Mouse (Mus musculus): ENCODE measurements at regions not wholly inside any gene's neighbourhood (a gene's known extent, or its start where the extent isn't known, plus 50 kb on each side); places are given as distances from the start of the nearest gene placed in this dataset.
A peak's percentile ranks its signal among the peaks of the same experiment; 100 is the strongest.

DNA sequence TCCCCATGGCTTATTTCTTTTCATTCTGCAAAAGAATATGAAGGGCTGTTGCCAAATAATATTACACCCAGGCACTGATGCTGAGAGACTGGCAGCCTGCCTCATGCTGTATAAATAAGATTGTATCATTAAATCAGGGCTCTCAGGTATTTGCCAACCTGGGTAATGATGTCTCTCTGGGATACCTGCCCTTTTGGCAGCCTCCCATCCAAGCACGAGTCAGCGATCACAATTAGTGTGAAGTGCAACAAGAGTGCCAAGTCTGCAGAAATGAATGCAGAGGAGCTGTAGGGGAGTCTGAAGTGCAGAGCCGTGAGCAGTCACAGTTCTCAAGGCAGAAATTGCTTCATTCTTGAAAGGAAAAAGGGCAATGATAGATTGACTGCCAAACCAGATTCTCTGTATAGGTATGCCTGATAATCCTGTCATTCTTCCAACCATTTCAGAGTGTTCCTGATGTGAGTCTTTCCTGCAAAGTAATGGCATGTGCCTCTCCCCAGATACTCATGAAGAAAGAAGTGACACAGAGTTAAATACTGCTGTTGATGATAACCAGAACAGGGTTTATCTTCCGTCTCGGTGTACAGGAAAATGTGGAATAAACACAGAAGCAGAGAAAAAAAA lies 1241.6 kb downstream of the Mat2b start:
- no peak for DNase-seq (ENCODE audit: low spot score in 2 of 2)
- Histone ChIP-seq H3K4me3 (no peak overlapping the region), H3K27ac (no peak overlapping the region)
- TF ChIP-seq CTCF (conservative IDR thresholded peaks at IDR 0.05) = no peak

DNA sequence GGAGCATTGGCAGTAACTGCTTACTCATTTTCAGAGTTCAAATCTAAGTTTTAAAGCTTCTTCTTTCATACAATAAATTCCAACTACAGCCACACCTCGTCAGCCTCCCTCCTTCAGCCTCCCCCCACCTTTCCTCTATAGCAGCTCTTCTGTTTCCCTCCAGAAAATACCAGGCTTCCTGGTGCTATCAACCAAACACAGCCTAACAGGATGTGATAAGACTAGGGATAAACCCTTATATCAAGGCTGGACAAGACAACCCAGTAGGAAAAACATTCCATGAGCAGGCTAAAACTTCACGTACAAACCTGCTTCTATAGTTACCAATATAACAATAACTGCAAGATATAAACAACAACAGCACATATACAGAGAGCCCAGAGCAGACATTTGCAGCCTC lies 1248.6 kb downstream of the Mat2b start:
- TF ChIP-seq CTCF (conservative IDR thresholded peaks at IDR 0.05) = no peak
- Histone ChIP-seq H3K27ac (no peak overlapping the region), H3K4me3 (no peak overlapping the region)
- DNase-seq (ENCODE audit: low spot score in 2 of 2) = no peak

DNA sequence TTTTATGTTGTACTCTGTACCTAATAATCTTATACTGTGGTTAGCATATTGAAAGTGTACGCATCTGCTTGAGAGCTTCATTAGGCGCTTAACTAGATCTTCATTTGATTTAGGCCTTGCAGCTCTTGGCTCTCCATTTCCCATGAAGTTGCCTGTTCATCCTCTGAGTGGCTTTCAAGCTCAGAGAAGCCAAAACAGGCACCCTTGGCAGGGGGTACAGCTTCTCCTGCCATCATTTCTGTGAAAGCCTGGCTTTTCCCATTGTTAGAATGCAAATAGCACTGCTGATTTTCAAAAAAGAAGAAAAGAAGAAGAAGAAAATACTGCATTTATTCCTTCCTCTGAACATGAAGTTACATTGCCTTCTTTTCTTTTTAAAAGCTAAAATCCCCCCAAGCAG lies 1283.3 kb downstream of the Mat2b start:
- Histone ChIP-seq H3K4me3 (no peak overlapping the region), H3K27ac (0 out of 2 replicates have a peak overlapping the region, but pooled peaks have one; percentile 6)
- TF ChIP-seq CTCF (conservative IDR thresholded peaks at IDR 0.05) = no peak
- no peak for DNase-seq (ENCODE audit: low spot score in 2 of 2)

DNA sequence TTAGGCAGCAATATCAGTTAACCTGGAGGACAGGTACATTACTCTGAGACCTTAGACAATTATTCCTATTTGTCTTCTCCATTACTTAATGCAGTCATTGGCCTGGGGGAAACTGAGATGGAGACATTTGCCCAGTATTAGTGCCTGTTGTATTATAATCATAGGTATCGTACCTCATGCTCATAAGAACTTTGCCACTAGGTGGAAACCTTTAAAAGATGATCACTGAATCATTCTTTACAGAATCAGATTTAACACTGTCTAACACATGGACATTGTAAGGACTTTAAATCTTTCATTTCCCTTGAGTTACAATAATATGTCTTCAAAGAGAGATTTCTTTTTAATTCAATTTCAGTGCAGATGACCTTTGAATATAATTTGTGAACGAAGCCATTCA lies 1283.8 kb downstream of the Mat2b start:
- no peak for DNase-seq (ENCODE audit: low spot score in 2 of 2)
- no peak overlapping the region for H3K4me3 ChIP-seq
- peak; percentile 53 for TF ChIP-seq CTCF (conservative IDR thresholded peaks at IDR 0.05)

DNA sequence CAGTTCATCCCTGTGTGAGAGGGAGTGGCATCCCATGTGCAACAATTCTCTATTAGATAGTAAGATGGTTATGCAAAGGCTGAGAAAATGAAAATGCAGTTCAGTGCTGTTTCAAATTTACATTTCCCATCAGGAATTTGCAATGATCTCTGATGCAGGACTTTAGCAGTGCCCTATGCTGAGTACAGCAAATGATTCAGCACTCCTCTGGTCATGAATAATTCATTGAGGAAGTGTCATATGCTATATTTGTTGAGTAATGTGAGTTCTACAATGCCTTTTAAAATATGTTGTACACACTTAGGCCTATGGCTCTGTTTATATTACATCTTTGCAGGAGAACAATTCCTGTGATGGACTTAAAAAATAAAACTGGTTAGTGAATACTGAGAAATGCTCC lies 1330.2 kb downstream of the Mat2b start:
- no peak overlapping the region for H3K27ac ChIP-seq
- no peak overlapping the region for H3K4me3 ChIP-seq
- DNase-seq (ENCODE audit: low spot score in 2 of 2) = no peak
- no peak for TF ChIP-seq CTCF (conservative IDR thresholded peaks at IDR 0.05)

More for the DNA sequence above, 1283.8 kb downstream of the Mat2b start:
- no peak overlapping the region for H3K27ac ChIP-seq

DNA sequence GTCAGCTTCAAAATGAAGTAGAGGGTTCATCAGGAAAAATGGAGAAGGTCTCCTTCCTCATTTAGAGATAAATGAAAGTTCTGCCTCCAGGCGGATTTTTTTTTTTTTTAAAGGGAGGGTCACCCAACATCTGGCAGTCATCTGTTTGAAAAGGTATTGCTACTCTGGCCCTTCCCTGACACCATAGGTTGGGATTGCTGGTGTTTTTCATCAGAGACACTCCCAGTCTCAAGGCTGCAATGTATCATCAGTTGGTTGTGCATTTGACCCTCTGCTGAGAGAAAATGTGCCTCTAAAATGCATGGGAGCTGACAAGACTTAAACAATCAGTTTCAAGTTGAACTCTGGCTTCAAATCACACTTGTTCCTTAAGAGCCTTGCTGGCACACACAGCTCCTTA lies 1344.4 kb downstream of the Mat2b start:
- TF ChIP-seq CTCF (conservative IDR thresholded peaks at IDR 0.05) = no peak
- DNase-seq (ENCODE audit: low spot score in 2 of 2) = no peak
- Histone ChIP-seq H3K4me3 (no peak overlapping the region), H3K27ac (no peak overlapping the region)
